Mouse (Mus musculus) heart, embryonic 14.5 days (tissue): Measurements from ENCODE around the gene Rcl1. TPM values are rescaled to one million over a fixed set of nuclear protein-coding genes. Genes with fewer than 3 reads are reported as not detected.

Source experiments
- ATAC-seq: fragments of 200-750 bp; cut with Nextera tagmentation; 2 replicates; pipeline ENCODE4 v1.8.0; 2017; ENCODE audit warnings: low read depth, moderate TSS enrichment; ENCODE audit not compliant: insufficient number of reproducible peaks, insufficient read depth, low FRiP score
- H3K27ac ChIP-seq, 2 experiments: fragments of 200-500 bp in 1 of 2; fragments of 300-500 bp in 1 of 2; sonication (generic) in 1 of 2; replicated peaks in 1 of 2; 2 replicates each; pipeline ENCODE4 v1.5.1; 2012 to 2014; ENCODE audit warnings: low read depth in 2 of 2, low read length in 2 of 2, control low read depth in 1 of 2, mild to moderate bottlenecking in 1 of 2, mixed read lengths in 1 of 2; ENCODE audit not compliant: control insufficient read depth in 1 of 2, insufficient read depth in 1 of 2
- H3K27me3 ChIP-seq: fragments of 300-500 bp; sonication (generic); 2 replicates; pipeline ENCODE4 v1.6.1; 2014; ENCODE audit warnings: mild to moderate bottlenecking, low read length, control low read depth; ENCODE audit not compliant: control insufficient read depth, insufficient read depth
- H3K36me3 ChIP-seq: fragments of 300-500 bp; sonication (generic); 2 replicates; pipeline ENCODE4 v1.6.1; 2014; ENCODE audit warnings: mild to moderate bottlenecking, control low read depth, low read length, mixed read lengths; ENCODE audit not compliant: control insufficient read depth, insufficient read depth
- H3K4me1 ChIP-seq, 2 experiments: fragments of 200-500 bp in 1 of 2; fragments of 300-500 bp in 1 of 2; sonication (generic) in 1 of 2; 2 replicates each; pipeline ENCODE4 v1.6.1; 2012 to 2014; ENCODE audit warnings: low read length in 2 of 2, control low read depth in 1 of 2, mixed read lengths in 1 of 2; ENCODE audit not compliant: control insufficient read depth in 2 of 2, insufficient read depth in 2 of 2
- H3K4me2 ChIP-seq: fragments of 300-500 bp; sonication (generic); 2 replicates; pipeline ENCODE4 v1.6.1; 2014; ENCODE audit warnings: mild to moderate bottlenecking, low read length
- H3K4me3 ChIP-seq, 2 experiments: fragments of 200-500 bp in 1 of 2; fragments of 300-500 bp in 1 of 2; sonication (generic) in 1 of 2; 2 replicates each; pipeline ENCODE4 v1.5.1; 2012 to 2014; ENCODE audit warnings: low read length in 2 of 2, mild to moderate bottlenecking in 2 of 2, control low read depth in 1 of 2, low read depth in 1 of 2, moderate library complexity in 1 of 2; ENCODE audit not compliant: control insufficient read depth in 1 of 2, insufficient read depth in 1 of 2
- H3K9ac ChIP-seq: fragments of 300-500 bp; sonication (generic); 2 replicates; pipeline ENCODE4 v1.6.1; 2014; ENCODE audit warnings: mild to moderate bottlenecking, low read length
- H3K9me3 ChIP-seq: fragments of 300-500 bp; sonication (generic); 2 replicates; pipeline ENCODE4 v1.6.1; 2016; ENCODE audit warnings: low read length, control low read depth; ENCODE audit not compliant: control insufficient read depth
- WGBS: fragments of 180-500 bp; shearing (Covaris S2); extraction: QIAGEN DNeasy Blood & Tissue Kit; methylation state at CpG from one replicate; pipeline ENCODE4 v1.1.7; 2014; 5-methylcytosine and 5-hydroxymethylcytosine counted together
- polyA plus RNA-seq: library from polyadenylated mRNA; unstranded; fragments of >200 nt; fragmentation: Nextera tagmentation; extraction: Ambion mirVana; gene quantifications from 2 replicates; pipeline ENCODE4 v1.2.1, GENCODE M21; 2014

The Rcl1 gene
- polyA plus RNA-seq, 1 experiment from 2014 or later = 18.7 TPM

- no peak overlapping the region for H3K4me3 ChIP-seq
- ATAC-seq = no peak
- no peaks in the 10 kb centered on the region for H3K4me1 ChIP-seq
- H3K9me3 ChIP-seq = no peaks in the 10 kb centered on the region
- 66% methylated on average over 6 of the region's 6 CpGs for WGBS
- H3K4me2 ChIP-seq = no peak overlapping the region
- peaks cover 60% of the 10 kb centered on the region for H3K36me3 ChIP-seq
- H3K27me3 ChIP-seq = no peaks in the 10 kb centered on the region
- H3K9ac ChIP-seq = no peak overlapping the region
- H3K27ac ChIP-seq = no peak overlapping the region
Measured at GRCm38 (mm10) chr19:29127331-29127730, 26.2 kb downstream of the Rcl1 start.

GRCm38 (mm10) chr19:29128217-29128616 is 27.0 kb downstream of the Rcl1 start:
- Histone ChIP-seq H3K4me3 (no peak overlapping the region), H3K27ac (no peak overlapping the region), H3K9ac (no peak overlapping the region), H3K36me3 (peaks cover 54% of the 10 kb centered on the region), H3K4me2 (no peak overlapping the region), H3K9me3 (no peaks in the 10 kb centered on the region), H3K4me1 (no peaks in the 10 kb centered on the region), H3K27me3 (no peaks in the 10 kb centered on the region)
- 74% methylated on average over 6 of the region's 6 CpGs for whole genome bisulfite sequencing
- no peak for ATAC-seq

- no peak overlapping the region for H3K27ac ChIP-seq
- peaks cover 47% of the 10 kb centered on the region for H3K36me3 ChIP-seq
- no peak overlapping the region for H3K4me3 ChIP-seq
- no peak overlapping the region for H3K4me2 ChIP-seq
- H3K4me1 ChIP-seq = no peaks in the 10 kb centered on the region
- no peaks in the 10 kb centered on the region for H3K9me3 ChIP-seq
- H3K9ac ChIP-seq = no peak overlapping the region
- WGBS = 82% methylated on average over 5 of the region's 5 CpGs
- ATAC-seq = no peak
- H3K27me3 ChIP-seq = no peaks in the 10 kb centered on the region
Measured at GRCm38 (mm10) chr19:29129551-29129950, 28.4 kb downstream of the Rcl1 start.

GRCm38 (mm10) chr19:29131171-29131570 is 30.0 kb downstream of the Rcl1 start:
- H3K4me2 ChIP-seq = no peak overlapping the region
- H3K27me3 ChIP-seq = no peaks in the 10 kb centered on the region
- no peak for ATAC-seq
- H3K9ac ChIP-seq = no peak overlapping the region
- H3K4me3 ChIP-seq = no peak overlapping the region
- no peaks in the 10 kb centered on the region for H3K4me1 ChIP-seq
- peaks cover 55% of the 10 kb centered on the region for H3K36me3 ChIP-seq
- no peaks in the 10 kb centered on the region for H3K9me3 ChIP-seq
- H3K27ac ChIP-seq = no peak overlapping the region
- 84% methylated on average over 4 of the region's 4 CpGs for WGBS

- Histone ChIP-seq H3K36me3 (peaks cover 46% of the 10 kb centered on the region), H3K27ac (no peak overlapping the region), H3K4me1 (0 out of 4 replicates have a peak, but pooled peaks cover 0 to 4% of the 10 kb centered on the region in 2 experiments), H3K27me3 (no peaks in the 10 kb centered on the region), H3K4me2 (no peak overlapping the region), H3K9me3 (no peaks in the 10 kb centered on the region), H3K9ac (no peak overlapping the region), H3K4me3 (no peak overlapping the region)
- 89% methylated on average over 11 of the region's 11 CpGs for WGBS
- ATAC-seq = no peak
Measured at GRCm38 (mm10) chr19:29134293-29134692, 33.1 kb downstream of the Rcl1 start.

GRCm38 (mm10) chr19:29135172-29135736 is 34.1 kb downstream of the Rcl1 start:
- no peak for ATAC-seq

GRCm38 (mm10) chr19:29138546-29139270 is 37.5 kb downstream of the Rcl1 start:
- 0 out of 4 replicates have a peak, but pooled peaks cover 0 to 4% of the 10 kb centered on the region in 2 experiments for H3K4me1 ChIP-seq
- no peak overlapping the region for H3K4me2 ChIP-seq
- 65% methylated on average over 10 of the region's 10 CpGs for WGBS
- H3K9ac ChIP-seq = no peak overlapping the region
- no peak for ATAC-seq
- no peaks in the 10 kb centered on the region for H3K27me3 ChIP-seq
- H3K9me3 ChIP-seq = no peaks in the 10 kb centered on the region
- no peak overlapping the region for H3K27ac ChIP-seq
- no peak overlapping the region for H3K4me3 ChIP-seq
- peaks cover 35% of the 10 kb centered on the region for H3K36me3 ChIP-seq

More at GRCm38 (mm10) chr19:29135172-29135736, 34.1 kb downstream of the Rcl1 start:
- no peak overlapping the region for H3K4me3 ChIP-seq
- H3K9ac ChIP-seq = no peak overlapping the region
- no peak overlapping the region for H3K4me2 ChIP-seq
- 0 out of 4 replicates have a peak, but pooled peaks cover 0 to 4% of the 10 kb centered on the region in 2 experiments for H3K4me1 ChIP-seq
- H3K9me3 ChIP-seq = no peaks in the 10 kb centered on the region
- no peaks in the 10 kb centered on the region for H3K27me3 ChIP-seq
- no peak overlapping the region for H3K27ac ChIP-seq
- H3K36me3 ChIP-seq = peaks cover 40% of the 10 kb centered on the region
- WGBS = 58% methylated on average over 11 of the region's 11 CpGs
